Mouse (Mus musculus): Measurements from ENCODE around the gene Tmem33. TPM values are rescaled to one million over a fixed set of nuclear protein-coding genes. Genes with fewer than 3 reads are reported as not detected.

Gene Tmem33
- total RNA-seq, 2 experiments from 2014 or later: 83.7 to 86.8 TPM

GRCm38 (mm10) chr5:67243231-67243630 is 17.1 kb upstream of the Tmem33 start:
- intact Hi-C loops (cut with DNase I): no loop called here
- DNase-seq (ENCODE audit: low spot score in 2 of 2): no peak

- intact Hi-C loops (cut with DNase I): no loop called here
- no peak for DNase-seq (ENCODE audit: low spot score in 2 of 2)
Measured at GRCm38 (mm10) chr5:67252261-67252660, 8.1 kb upstream of the Tmem33 start.

DNA sequence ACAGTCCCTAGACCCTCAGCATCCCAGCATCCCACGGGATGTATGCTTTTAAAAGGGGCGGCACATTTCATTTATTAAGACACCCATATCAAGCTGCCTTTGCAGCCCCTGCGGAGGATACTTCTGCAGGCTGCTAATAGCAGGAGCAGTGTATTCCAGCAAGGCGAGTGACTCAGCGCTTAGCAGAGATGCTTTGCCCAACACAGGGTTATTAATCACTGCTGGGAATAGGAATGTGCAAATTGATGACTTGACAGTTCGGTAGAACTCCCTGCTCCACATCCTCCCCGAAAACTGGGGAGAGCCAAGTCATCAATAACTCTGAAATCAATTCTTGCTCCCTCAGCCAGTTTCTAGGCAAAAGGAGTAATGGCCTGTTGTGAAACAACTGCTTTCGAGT is 4.7 kb upstream of the Tmem33 start:
- no peak for DNase-seq (ENCODE audit: low spot score in 2 of 2)
- intact Hi-C loops (cut with DNase I): no loop called here

DNA sequence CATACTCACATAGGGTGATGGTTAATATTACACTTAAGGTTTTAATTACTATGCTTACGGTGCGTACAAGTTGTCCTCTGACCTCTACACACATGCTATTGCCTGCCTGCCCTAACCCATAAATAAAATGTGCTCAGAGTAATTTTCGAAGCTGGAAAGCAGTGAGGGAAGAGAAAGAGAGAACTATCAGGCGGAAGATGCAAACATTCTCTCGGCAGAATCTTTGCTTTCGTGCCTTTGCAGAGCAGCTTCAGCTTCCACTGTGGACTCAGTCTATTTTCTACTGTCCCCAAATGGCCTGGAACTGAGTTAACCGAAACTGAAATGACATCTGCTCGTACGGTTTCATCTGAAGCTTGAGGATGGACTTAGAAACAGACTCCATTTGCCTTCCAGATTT is 1.9 kb upstream of the Tmem33 start:
- peak; percentile 32 to 46 for DNase-seq (ENCODE audit: low spot score in 2 of 2)
- intact Hi-C loops (cut with DNase I): no loop called here

DNA sequence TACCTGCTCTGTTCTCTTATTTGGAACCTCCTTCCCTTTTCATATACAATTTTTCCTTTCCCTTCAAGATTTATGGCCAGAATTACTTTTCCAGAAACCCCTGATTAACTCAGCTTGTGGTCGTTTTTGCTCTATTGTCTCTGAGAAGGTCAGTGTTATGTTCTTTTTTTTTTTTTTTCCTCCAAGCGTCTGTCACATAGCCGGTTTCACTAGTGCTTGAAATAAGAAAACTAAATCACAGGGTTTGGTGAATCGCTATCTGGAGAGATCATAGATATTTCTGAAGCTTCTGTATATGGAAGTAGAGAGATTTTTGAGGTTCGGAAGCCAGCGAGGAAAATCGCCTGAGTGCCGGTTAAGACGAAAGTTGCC is 220 bp upstream of the Tmem33 start:
- no peak for DNase-seq (ENCODE audit: low spot score in 2 of 2)
- intact Hi-C loops (cut with DNase I): no loop called here

- intact Hi-C loops (cut with DNase I): no loop called here
Measured at GRCm38 (mm10) chr5:67262964-67263363, 2.6 kb downstream of the Tmem33 start.

DNA sequence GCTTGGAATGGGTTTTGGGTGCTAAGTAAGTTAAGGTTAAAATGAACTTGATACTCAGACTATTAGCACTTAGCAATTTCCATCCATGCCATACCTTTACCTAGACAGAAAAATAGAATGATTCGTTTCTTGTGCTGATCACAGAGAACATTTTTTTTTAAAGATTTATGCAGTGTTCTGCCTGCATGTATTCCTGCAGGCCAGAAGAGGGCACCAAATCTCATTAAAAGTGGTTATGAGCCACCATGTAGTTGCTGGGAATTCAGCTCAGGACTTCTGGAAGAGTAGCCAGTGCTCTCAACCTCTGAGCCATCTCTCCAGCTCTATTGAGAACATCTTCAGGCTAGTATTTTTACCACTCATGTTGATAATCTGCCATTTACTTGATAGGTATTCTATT is 5.7 kb downstream of the Tmem33 start:
- intact Hi-C loops (cut with DNase I): no loop called here
- DNase-seq (ENCODE audit: low spot score in 2 of 2): no peak

More at GRCm38 (mm10) chr5:67262964-67263363, 2.6 kb downstream of the Tmem33 start:
- DNase-seq (ENCODE audit: low spot score in 2 of 2): no peak

DNA sequence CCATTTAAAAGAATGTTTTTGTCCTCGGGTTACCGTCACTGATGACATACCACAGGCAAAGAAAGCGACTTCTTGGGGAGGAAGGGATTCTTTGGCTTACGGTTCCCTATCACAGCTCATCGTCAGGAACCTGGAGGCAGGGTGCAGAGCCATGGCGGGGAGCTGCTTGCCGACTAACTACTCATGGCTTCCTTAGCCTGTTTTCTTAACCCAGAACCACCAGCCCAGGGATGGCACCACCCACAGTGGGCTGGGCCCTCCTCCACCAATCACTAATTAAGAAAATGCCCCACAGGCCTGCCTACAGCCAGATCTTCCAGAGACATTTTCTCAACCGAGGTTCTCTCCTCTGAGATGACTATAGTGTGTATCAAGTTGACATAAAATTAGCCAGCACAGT is 8.9 kb downstream of the Tmem33 start:
- no peak for DNase-seq (ENCODE audit: low spot score in 2 of 2)
- intact Hi-C loops (cut with DNase I): no loop called here

DNA sequence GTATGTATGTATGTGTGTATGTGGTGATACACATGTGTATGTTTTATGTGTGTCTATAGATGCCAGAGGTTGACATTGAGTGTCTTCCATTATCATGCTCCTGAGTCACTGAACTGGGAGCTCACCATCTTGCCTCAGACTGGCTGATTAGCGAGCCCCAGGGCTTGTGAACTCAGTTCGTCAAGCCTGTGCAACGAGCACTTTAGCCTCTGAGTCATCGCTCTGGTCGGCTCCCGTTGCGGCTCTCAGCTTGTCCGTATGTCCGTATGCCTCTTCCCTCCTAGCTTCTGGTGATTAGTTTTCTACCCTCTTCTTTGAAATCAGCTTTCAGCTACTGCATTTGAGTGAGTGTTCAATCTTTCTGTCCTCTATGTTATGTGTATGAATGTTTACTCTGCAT is 19.0 kb downstream of the Tmem33 start:
- intact Hi-C loops (cut with DNase I): no loop called here
- no peak for DNase-seq (ENCODE audit: low spot score in 2 of 2)

DNA sequence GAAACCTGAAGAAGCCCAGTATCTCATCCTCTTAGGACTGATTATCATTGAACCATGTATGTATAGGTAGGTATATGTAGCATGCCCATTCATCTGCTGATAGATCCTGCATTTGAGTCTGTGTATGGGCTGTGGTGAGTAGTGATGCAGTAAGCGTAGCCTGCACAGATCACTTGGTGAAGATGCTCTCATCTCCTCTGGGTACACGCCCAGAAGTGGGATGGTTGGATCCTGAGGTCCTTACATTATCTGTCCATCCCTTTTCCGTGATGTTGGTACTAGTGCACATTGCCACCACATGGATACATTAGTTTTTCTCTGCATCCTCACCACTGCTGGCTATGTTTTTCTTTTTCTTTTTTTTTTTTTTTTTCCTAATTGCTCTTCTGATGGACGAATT is 19.5 kb downstream of the Tmem33 start:
- intact Hi-C loops (cut with DNase I): no loop called here
- no peak for DNase-seq (ENCODE audit: low spot score in 2 of 2)

DNA sequence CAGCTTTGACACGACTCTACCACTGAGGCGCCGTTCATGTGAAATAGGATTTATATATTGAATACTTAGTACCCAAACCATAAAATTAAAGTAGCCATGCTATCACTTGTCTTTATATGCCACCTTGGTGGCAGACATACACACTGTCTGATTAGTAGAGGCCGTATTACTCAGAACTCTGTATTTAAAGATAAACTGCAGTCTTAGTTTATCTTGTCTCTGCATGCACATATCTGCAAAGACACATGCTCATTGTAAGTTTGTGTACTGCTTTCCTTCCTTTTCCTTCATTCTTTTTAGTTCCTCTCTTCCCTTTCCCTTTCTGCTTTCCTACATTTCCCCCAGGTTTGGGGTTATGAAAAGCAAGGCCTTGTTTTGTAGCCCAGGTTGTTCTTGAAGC is 20.0 kb downstream of the Tmem33 start:
- no peak for DNase-seq (ENCODE audit: low spot score in 2 of 2)
- intact Hi-C loops (cut with DNase I): no loop called here

DNA sequence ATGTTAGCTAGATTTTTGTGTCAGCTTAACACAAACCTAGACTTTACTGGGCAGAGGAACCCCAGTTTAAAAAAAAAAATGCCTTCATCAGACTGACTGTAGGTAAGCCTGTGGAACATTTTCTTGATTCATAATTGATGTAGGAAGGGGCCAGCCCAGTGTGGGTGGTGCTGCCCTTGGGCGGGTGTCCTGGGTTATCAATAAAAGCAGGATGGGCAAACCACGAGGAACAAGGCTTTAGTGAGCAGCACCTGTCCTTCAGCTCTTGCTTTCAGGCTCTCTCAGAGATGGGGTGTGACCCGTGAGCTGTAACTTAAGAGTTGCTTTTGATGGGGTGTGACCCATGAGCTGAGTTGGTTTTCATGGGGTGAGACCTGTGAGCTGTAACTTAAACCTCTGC is 34.7 kb downstream of the Tmem33 start:
- intact Hi-C loops (cut with DNase I): no loop called here
- DNase-seq (ENCODE audit: low spot score in 2 of 2): no peak

- intact Hi-C loops (cut with DNase I): no loop called here
- peak in 1 of 2 experiments; percentile 12 for DNase-seq (ENCODE audit: low spot score in 2 of 2)
Measured at GRCm38 (mm10) chr5:67295682-67296081, 35.3 kb downstream of the Tmem33 start.

DNA sequence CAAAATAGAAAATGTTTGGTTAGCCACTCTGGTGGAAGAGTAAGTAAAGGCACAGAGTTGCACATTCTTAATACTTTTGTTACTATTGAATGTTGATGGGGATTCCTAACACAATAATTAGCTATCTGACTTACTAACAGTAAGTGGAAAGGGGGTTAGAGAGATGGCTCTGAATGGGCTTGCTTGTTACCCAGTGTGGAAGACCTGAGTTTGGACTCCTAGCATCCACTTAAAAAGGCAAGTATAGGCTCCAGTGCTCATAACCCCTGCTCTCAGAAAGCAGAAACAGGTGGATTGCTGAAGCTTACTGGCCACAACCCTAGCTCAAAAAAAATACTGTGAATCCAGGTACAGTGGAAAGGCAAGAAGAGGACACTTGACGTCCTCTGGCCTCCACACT is 35.8 kb downstream of the Tmem33 start:
- intact Hi-C loops (cut with DNase I): no loop called here
- DNase-seq (ENCODE audit: low spot score in 2 of 2): no peak

DNA sequence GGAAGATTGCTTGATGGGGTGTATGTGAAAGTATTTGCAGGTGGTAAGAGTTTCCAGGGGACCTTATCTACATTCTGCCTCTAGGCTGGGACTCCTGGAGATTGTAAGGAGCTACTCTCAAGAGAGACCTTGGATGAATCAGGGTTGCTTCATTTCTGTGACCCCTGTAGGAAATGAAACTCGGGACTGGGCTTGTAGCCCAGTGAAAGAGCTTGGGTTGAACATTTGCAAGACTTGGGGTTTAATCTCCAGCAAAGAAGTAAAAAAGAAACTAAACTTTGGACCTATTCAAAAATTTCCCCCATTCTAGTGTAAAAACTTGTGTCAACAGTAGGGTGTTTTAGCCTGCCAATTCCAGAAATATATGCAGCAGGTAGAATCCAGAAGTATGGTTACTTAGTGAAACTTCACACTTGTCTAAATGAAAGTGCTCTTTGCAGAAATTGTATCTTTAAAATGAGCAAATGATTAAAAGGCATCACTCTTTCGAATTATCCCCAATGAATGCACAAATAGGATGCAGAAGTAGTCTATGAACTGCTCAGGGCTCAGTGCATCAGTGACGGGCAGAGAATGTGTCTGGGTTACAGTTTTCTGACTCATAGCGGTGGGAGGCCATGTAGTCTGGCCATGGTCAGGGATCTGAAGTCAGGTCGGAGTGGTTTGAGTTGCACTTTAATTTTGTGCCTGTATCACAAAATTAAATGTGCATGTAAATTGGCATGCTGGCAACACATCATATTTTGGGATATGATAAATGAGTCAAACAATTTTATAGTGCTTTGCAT is 36.9 kb downstream of the Tmem33 start:
- intact Hi-C loops (cut with DNase I): no loop called here
- DNase-seq (ENCODE audit: low spot score in 2 of 2): no peak

DNA sequence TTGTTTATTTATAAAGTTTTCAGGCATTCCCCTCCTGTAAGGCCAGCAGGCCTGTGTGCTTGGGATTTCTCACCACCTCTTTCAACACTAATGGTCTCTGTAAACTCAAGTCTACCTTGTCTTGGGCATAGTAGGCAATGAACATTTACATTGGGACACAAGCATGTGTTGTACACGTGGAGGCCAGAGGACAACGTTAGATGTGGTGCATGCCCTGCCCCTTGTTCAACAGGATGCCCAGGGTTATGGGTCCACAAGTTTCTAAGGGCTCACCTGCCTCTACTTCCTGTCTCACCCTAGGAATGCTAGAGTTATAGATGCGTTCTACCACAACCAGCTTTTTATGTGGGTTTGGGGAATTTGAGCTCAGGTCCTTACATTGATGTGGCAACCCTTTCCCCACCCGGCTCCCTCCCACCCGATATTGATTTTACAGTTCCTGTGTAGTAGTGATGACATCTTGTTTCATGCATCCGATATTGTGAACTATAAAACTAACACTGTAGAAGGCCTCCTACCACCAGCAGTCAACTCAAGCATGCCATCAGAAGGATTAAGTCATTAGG is 39.6 kb downstream of the Tmem33 start:
- no peak for DNase-seq (ENCODE audit: low spot score in 2 of 2)

DNA sequence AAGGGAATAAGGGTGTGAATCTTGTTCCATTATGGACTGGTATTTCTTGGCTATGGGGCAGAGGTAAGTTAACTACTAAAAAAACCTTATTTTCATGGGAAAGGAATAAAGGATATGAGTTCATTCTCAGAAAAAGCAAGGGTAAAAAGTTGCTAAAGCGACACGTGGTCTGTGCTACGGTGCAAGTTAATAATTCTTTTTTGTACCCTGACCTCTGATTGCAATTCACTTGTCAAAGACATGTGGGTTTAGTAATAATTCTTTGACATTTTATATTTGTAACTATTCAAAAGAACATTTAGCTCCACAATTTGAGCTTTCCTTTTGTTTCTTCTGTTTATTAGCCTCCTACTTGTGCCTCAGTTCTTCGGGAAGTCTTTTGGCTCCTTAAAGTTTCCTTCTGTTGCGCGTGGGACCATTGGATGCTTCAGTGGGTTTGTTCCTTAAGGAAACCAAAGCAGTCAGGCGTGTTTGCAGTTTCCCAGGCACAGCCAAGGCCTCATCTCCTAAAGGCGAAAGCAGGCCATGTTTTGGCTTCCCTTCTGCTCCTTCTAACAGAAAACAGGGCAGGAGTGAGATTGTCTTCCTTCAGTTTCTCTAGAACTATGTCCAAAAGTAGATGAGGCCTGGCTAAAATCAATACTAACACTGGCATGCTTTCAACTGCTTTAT is 40.7 kb downstream of the Tmem33 start:
- intact Hi-C loops (cut with DNase I): no loop called here
- DNase-seq (ENCODE audit: low spot score in 2 of 2): no peak

More for the DNA sequence above, 39.6 kb downstream of the Tmem33 start:
- intact Hi-C loops (cut with DNase I): no loop called here

DNA sequence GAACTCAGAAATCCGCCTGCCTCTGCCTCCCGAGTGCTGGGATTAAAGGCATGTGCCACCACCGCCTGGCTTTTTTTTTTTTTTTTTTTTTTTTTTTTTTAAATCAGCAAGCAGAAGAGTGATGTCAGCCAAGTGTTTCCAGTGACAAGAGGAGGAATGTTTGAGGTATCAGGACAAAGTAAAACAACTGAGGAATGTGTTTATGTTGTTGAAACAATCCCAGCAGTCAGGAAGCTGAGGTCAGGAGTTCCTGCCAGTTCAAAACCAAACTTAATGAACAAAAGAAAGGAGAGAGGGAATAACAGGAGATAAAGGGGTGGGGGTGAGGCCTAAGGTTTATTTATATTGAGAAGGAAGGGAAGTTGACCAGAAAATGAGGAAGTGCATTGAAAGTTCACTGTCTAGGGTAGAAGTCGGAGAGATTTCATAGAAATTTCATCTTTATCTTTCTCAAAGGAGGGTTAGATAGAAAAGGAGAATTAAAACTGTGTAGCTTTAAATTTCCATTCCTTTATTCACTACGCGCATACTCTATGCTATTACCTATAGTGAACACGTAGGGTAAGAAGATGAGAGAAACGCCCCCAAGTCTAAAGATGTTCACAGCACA is 41.5 kb downstream of the Tmem33 start:
- intact Hi-C loops (cut with DNase I): no loop called here
- DNase-seq (ENCODE audit: low spot score in 2 of 2): no peak

- no peak for DNase-seq (ENCODE audit: low spot score in 2 of 2)
- intact Hi-C loops (cut with DNase I): no loop called here
Measured at GRCm38 (mm10) chr5:67303816-67304215, 43.5 kb downstream of the Tmem33 start.

DNA sequence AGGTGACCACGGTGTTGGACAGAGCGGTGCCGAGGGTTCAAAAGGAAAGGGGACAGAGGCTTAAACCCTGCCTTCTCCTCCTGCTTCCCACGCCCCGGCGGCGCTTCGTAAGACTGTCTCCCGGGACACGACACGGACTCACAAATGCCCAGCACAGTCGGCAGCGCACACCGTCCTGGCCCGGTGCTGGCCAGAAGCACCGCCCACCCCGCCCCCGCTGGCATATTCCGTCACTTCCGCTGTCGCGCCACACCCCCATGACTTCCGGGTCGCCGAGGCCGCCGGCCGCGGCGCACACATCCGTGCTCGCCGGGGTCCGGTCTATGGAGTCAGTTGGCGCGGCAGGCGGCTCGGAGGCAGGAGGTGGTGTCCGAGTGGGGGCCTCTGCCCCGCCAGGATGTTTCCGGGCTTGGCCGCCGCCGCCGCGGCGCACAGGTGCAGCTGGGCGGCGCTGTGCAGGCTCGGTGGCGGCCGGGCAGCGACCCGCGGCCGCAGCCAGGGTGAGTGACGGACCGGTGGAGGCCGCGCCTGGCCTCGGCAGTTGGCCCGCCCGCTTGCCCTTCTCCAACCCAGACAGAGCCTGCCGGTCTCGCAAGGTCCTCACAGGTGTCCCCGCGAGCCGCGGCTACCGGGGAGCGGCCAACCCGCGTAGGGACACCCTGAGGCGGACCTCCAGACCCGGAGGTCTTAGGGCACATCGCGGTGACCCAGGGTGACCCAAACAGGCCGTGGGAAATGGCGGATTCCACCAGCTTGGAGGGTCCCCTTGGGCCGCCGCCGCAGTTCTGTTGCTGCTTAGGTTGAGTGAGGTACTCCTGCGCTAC is 46.5 kb downstream of the Tmem33 start, which contains the start of gene Slc30a9:
Gene Slc30a9 (plus strand): TSS at position 258 of the 824 bp plus-strand sequence.
- peak; percentile 91 to 92 for DNase-seq (ENCODE audit: low spot score in 2 of 2)
- intact Hi-C loops (cut with DNase I): no loop called here

All from left cerebral cortex, postnatal 14 days (tissue).